Mouse (Mus musculus): Measurements from ENCODE around the gene Nmrk2.
A peak's percentile ranks its signal among the peaks of the same experiment; 100 is the strongest.
"Not testable (repeated sequence)": the region's sequence is repeated elsewhere in the genome, so short reads cannot be mapped to it uniquely, and the experiment has no call there.

The Nmrk2 gene

DNA sequence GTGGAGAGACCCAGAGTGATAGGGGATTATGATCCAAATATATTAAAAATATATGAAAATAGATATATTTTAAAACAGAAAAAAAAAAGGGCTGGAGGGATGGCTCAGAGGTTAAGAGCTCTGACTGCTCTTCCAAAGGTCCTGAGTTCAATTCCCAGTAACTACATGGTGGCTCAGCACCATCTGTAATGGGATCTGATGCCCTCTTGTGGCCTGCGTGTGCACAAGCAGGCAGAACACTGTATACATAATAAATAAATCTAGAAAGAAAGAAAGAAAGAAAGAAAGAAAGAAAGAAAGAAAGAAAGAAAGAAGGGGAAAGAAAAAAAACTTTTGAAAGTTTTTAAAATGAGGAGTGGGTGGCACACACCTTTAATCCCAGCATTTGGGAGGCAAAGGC lies 15.4 kb upstream of the Nmrk2 start:
- DNase-seq (ENCODE audit: extremely low spot score, low read depth, low spot score): not testable (repeated sequence)

- no peak for DNase-seq (ENCODE audit: extremely low spot score, low read depth, low spot score)
Measured at GRCm38 (mm10) chr10:81216810-81217209, 15.0 kb upstream of the Nmrk2 start.

GRCm38 (mm10) chr10:81216260-81216659 lies 14.4 kb upstream of the Nmrk2 start:
- DNase-seq (ENCODE audit: extremely low spot score, low read depth, low spot score): no peak

DNA sequence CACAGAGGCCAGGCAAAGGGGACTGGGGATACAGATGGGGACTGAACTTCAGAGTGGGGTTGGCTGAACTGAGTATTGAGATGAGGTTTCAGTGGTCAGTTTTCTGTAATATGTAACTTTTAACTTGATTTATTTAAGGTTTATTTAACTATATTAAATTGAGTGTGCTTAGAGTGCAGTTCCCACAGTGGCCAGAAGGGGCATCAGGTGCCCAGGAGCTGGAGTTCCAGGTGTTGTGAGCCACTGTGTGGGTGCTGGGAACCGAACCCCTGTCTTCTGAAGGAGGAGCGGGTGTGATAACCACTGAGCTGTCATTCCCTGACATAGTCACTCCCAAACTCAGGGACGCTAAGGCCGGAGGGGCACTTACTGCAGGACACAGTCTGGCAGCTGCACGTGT lies 8.3 kb upstream of the Nmrk2 start:
- no peak for DNase-seq (ENCODE audit: extremely low spot score, low read depth, low spot score)

GRCm38 (mm10) chr10:81204137-81204536 lies 2.3 kb upstream of the Nmrk2 start:
- no peak for DNase-seq (ENCODE audit: extremely low spot score, low read depth, low spot score)

DNA sequence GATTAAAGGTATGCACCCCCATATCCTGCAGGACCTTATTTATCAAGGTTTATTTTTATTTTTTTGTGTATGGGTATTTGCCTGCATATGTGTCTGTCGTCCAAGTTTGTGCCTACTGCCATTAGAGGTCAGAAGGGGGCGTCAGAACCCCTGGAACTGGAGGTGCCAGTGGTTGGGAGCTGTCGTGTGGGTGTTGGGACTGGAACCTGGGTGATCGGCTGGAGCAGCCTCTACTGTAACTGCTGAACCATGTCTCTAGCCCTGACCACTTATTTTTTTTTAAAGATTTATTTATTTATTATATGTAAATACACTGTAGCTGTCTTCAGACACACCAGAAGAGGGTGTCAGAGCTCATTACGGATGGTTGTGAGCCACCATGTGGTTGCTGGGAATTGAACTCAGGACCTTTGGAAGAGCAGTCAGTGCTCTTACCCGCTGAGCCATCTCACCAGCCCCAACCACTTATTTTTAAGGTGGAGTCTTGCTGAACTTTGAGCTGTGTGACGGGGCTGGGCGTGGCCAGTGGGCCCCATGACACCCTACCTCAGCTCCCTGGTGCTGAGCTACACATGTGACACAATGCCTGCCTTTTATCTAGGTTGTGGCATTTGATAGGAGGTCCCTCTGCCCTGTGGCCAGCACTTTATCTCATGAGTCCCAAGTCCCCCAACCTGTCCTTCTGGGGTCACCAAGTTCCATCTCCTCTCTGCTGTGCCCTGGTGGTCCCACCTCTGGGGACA lies 1.3 kb upstream of the Nmrk2 start:
- DNase-seq (ENCODE audit: extremely low spot score, low read depth, low spot score): no peak

GRCm38 (mm10) chr10:81200605-81201287 lies 1.1 kb downstream of the Nmrk2 start:
- no peak for DNase-seq (ENCODE audit: extremely low spot score, low read depth, low spot score)

DNA sequence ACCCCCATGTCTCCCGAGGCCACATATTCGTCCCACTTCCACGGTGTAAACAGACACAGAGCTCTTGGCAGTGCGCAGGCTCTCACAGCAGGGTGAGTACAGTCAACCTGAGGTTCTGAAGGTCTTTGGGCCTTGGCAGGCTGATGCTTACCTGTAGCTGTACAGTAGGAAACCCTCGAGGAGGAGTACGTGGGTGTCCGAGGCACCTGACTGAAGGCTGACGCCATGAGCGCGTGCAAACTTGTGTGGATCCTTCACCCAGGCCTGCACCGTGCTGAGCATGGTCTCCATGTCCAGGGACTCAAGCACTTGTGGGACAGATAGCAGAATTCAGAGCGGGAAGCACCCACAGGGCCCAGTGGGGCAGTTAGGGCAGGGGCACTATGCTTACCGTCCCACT lies 1.7 kb downstream of the Nmrk2 start:
- no peak for DNase-seq (ENCODE audit: extremely low spot score, low read depth, low spot score)

DNA sequence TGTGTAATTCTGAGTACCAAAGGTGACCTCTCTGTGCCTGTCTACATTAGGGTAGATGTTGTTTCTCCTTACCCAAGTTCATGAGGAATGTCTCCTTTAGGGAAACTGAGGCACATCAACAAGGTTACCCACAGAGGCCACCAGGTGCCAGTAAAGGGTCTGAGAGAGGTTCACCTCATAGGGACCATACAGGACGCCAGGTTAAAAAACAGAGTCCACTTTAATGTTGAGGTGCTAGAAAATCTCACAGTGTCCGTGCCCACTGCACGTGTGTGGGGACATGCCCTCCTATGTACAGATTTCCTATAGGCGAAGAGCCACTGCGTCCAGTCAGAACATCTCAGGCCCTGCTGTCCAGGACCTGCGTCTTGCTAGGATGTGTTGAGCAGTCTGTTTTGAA lies 2.9 kb downstream of the Nmrk2 start:
- DNase-seq (ENCODE audit: extremely low spot score, low read depth, low spot score): no peak

DNA sequence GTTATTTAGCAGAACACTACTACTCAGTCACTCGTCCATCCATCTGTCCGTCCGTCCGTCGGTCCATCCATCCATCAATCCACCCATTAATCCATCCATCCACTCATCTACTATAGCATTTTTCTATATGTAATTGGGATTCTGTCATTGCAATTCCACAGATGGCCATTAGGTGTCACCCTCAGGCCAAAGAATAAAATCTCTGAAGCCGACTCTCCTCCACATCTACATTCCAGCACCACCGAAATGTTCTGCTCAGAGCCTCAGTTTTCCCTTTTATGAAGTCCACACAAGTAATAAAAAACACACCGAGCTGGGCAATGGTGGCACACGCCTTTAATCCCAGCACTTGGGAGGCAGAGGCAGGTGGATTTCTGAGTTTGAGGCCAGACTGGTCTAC lies 3.6 kb downstream of the Nmrk2 start:
- peak; percentile 78 for DNase-seq (ENCODE audit: extremely low spot score, low read depth, low spot score)

DNA sequence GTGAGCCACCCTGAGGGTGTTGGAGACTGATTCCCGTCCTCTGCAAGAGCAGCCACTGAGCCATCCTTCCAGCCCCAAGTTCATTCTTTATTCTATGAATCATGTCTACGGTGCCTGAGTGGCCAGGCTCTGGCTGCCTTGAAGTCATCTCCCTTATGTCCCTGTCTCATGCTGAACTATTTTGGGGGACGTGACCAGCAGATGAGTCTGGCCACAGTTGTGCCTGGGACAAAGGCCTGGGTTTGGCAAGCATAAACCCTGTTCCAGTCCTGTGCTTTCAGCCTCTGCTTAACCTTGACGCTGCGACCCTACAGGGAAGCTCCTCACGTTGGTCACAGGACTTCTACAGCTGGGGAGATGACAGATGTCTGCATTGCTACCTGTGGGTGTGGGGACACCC lies 4.5 kb downstream of the Nmrk2 start:
- no peak for DNase-seq (ENCODE audit: extremely low spot score, low read depth, low spot score)

GRCm38 (mm10) chr10:81196470-81197065 lies 5.3 kb downstream of the Nmrk2 start:
- DNase-seq (ENCODE audit: extremely low spot score, low read depth, low spot score): no peak

- no peak for DNase-seq (ENCODE audit: extremely low spot score, low read depth, low spot score)
Measured at GRCm38 (mm10) chr10:81195300-81195699, 6.6 kb downstream of the Nmrk2 start.

- no peak for DNase-seq (ENCODE audit: extremely low spot score, low read depth, low spot score)
Measured at GRCm38 (mm10) chr10:81193991-81194774, 7.7 kb downstream of the Nmrk2 start.

DNA sequence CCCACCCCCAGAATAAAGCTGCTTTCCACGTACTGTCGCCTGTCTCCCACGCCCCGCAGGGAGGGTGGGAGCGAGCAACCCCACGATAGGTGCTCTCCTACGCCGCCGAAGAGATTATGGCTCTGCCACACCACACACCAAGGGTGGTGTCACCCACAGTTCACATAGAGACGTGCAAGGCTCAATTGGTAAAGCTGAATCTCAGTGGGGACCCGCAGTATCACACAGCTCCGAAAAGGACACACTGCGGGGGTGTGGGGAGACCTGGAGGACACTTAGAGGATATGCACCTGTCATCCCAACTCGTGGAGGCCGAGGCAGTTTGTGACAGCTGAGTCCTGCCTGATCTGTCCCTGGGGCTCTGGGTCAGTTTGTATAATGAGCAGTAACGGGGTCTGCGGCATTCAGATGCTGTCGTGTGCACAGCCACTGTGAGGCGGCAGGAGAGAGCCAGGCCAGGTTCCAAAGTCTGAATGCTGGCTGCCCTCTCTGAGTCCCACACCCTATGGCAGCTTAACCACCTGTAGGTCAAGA lies 8.8 kb downstream of the Nmrk2 start:
- no peak for DNase-seq (ENCODE audit: extremely low spot score, low read depth, low spot score)

- no peak for DNase-seq (ENCODE audit: extremely low spot score, low read depth, low spot score)
Measured at GRCm38 (mm10) chr10:81192270-81192967, 9.4 kb downstream of the Nmrk2 start.

- DNase-seq (ENCODE audit: extremely low spot score, low read depth, low spot score): no peak
Measured at GRCm38 (mm10) chr10:81191342-81191982, 10.4 kb downstream of the Nmrk2 start.

GRCm38 (mm10) chr10:81190912-81191321 lies 10.9 kb downstream of the Nmrk2 start:
- DNase-seq (ENCODE audit: extremely low spot score, low read depth, low spot score): no peak

- DNase-seq (ENCODE audit: extremely low spot score, low read depth, low spot score): no peak
Measured at GRCm38 (mm10) chr10:81190236-81190911, 11.5 kb downstream of the Nmrk2 start.

GRCm38 (mm10) chr10:81189821-81190220 lies 12.0 kb downstream of the Nmrk2 start:
- DNase-seq (ENCODE audit: extremely low spot score, low read depth, low spot score): no peak
